Mouse (Mus musculus) G1E (cell line): ENCODE results near the gene Adamts8.

Experiments
- CTCF ChIP-seq: IDR thresholded peaks from 2 replicates; pipeline ENCODE4 v1.5.1; 2012; ENCODE audit warnings: low read depth, low read length, inconsistent platforms, mixed read lengths
- GATA1 ChIP-seq: IDR thresholded peaks from 2 replicates; pipeline ENCODE4 v1.6.1; 2012; ENCODE audit warnings: borderline replicate concordance, low read length, inconsistent platforms, mixed read lengths
- TAL1 ChIP-seq: conservative IDR thresholded peaks from 2 replicates; pipeline ENCODE4 v1.6.1; 2012; ENCODE audit warnings: low read depth, low read length, inconsistent platforms, mixed read lengths

DNA sequence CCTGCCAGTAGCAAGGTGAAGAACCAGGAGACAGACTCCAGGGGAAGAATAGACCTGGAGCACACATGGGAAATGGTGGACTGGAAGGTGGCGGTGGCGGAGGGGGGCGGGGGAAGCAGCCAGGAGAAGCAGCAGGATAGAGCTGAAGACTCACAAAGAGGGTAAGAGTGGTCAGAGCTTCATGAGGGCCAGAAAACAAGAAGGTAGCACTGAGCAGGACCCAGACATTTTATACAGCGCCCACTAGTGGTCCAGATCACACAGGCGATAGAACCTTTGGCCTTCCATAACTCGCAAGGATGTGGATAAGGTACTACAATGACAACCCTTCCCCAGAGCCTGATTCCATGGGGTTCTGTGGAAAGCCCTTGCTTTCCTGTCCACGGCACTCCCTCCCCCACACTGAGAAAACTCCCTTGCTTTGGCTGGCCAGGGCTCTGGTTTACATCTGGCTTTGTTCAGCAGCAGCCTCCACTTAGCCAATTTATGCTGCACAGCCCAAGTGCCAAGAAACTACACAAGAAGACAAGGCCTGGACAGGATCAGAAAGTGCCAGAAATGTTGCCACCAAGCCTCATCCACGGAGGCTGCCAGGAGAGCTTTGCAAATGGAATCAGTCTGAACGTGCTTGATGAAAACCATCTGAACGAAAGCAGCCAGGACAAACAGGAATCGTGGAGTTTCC, 34.1 kb downstream of the Adamts8 start:
- no peak for TF ChIP-seq CTCF
- TF ChIP-seq GATA1: no peak
- no peak for TF ChIP-seq TAL1
